Mouse (Mus musculus) forebrain, embryonic 15.5 days (tissue): Measurements from ENCODE around the gene Gm4312. TPM values are rescaled to one million over a fixed set of nuclear protein-coding genes. Genes with fewer than 3 reads are reported as not detected.
"Not testable (repeated sequence)": the region's sequence is repeated elsewhere in the genome, so short reads cannot be mapped to it uniquely, and the experiment has no call there.

ENCODE experiments used
- ATAC-seq: fragments of 200-750 bp; cut with Nextera tagmentation; replicated peaks from 2 replicates; pipeline ENCODE4 v1.8.0; 2017; ENCODE audit warnings: mild to moderate bottlenecking, moderate TSS enrichment, moderate library complexity
- H3K27ac ChIP-seq: fragments of 300-500 bp; sonication (generic); replicated peaks from 2 replicates; pipeline ENCODE4 v1.5.1; 2015; ENCODE audit warnings: mild to moderate bottlenecking, inconsistent platforms
- H3K27me3 ChIP-seq: fragments of 300-500 bp; sonication (generic); 2 replicates; pipeline ENCODE4 v1.6.1; 2015; ENCODE audit warnings: inconsistent platforms
- H3K36me3 ChIP-seq: fragments of 300-500 bp; sonication (generic); 2 replicates; pipeline ENCODE4 v1.6.1; 2015; ENCODE audit warnings: mild to moderate bottlenecking, inconsistent platforms
- H3K4me1 ChIP-seq: fragments of 300-500 bp; sonication (generic); 2 replicates; pipeline ENCODE4 v1.6.1; 2015; ENCODE audit warnings: inconsistent platforms
- H3K4me2 ChIP-seq: fragments of 300-500 bp; sonication (generic); replicated peaks from 2 replicates; pipeline ENCODE4 v1.6.1; 2015; ENCODE audit warnings: mild to moderate bottlenecking, inconsistent platforms
- H3K4me3 ChIP-seq: fragments of 300-500 bp; sonication (generic); 2 replicates; pipeline ENCODE4 v1.5.1; 2015; ENCODE audit warnings: mild to moderate bottlenecking, inconsistent platforms
- H3K9ac ChIP-seq: fragments of 300-500 bp; sonication (generic); replicated peaks from 2 replicates; pipeline ENCODE4 v1.6.1; 2015; ENCODE audit warnings: mild to moderate bottlenecking, inconsistent platforms
- H3K9me3 ChIP-seq: fragments of 300-500 bp; sonication (generic); 2 replicates; pipeline ENCODE4 v1.6.1; 2016; ENCODE audit warnings: inconsistent platforms
- WGBS: fragments of 180-500 bp; shearing (Covaris S2); methylation state at CpG from one replicate; pipeline ENCODE4 v1.1.7; 2015; ENCODE audit warnings: mixed read lengths; 5-methylcytosine and 5-hydroxymethylcytosine counted together
- polyA plus RNA-seq: library from polyadenylated mRNA; unstranded; fragments of >200 nt; fragmentation: Nextera tagmentation; extraction: Ambion mirVana; gene quantifications from 2 replicates; pipeline ENCODE4 v1.2.1, GENCODE M21; 2015

Gene Gm4312
- polyA plus RNA-seq: not detected in 2 replicates

GRCm38 (mm10) chr10:100382460-100382859 is at the start of gene Gm4312:
Gene Gm4312, minus strand, starts transcription at chr10:100382560.
- not testable (repeated sequence) for ATAC-seq, H3K4me2 ChIP-seq, H3K9me3 ChIP-seq, H3K27ac ChIP-seq, H3K36me3 ChIP-seq, H3K27me3 ChIP-seq, H3K4me3 ChIP-seq, H3K9ac ChIP-seq, H3K4me1 ChIP-seq
- no CpG with 5 or more reads among the region's 2 CpGs for WGBS

- Histone ChIP-seq H3K27ac (no peak overlapping the region), H3K4me1 (no peaks in the 10 kb centered on the region), H3K9ac (no peak overlapping the region), H3K27me3 (no peaks in the 10 kb centered on the region), H3K36me3 (no peaks in the 10 kb centered on the region), H3K4me2 (no peak overlapping the region), H3K4me3 (no peak overlapping the region), H3K9me3 (no peaks in the 10 kb centered on the region)
- ATAC-seq: no peak
- 82% methylated on average over 2 of the region's 2 CpGs for WGBS
Observed at GRCm38 (mm10) chr10:100427592-100427991, 45.2 kb upstream of the Gm4312 start.

DNA sequence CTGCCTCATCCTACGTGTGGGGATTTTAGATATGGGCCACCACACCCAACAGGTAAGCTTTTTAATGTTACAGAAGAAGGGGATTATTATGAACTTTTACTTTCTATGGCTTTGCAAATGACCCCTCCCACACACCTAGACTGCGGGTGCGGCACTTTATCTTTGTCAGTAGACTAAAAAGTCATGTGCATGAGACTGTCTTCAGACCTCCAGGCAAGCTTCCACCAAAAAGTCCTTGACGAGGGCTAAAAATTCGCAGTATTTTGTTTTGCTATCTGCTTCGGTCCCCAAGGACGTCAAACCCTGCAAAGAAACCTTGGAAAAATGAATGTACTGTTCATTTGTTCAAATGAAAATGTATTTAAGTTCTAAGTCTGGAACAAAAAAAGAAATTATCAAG is 33.2 kb upstream of the Gm4312 start:
- Histone ChIP-seq H3K9ac (no peak overlapping the region), H3K9me3 (no peaks in the 10 kb centered on the region), H3K36me3 (no peaks in the 10 kb centered on the region), H3K27me3 (no peaks in the 10 kb centered on the region), H3K27ac (no peak overlapping the region), H3K4me3 (no peak overlapping the region), H3K4me2 (no peak overlapping the region), H3K4me1 (no peaks in the 10 kb centered on the region)
- ATAC-seq: no peak
- 92% methylated on average over 7 of the region's 7 CpGs for WGBS

DNA sequence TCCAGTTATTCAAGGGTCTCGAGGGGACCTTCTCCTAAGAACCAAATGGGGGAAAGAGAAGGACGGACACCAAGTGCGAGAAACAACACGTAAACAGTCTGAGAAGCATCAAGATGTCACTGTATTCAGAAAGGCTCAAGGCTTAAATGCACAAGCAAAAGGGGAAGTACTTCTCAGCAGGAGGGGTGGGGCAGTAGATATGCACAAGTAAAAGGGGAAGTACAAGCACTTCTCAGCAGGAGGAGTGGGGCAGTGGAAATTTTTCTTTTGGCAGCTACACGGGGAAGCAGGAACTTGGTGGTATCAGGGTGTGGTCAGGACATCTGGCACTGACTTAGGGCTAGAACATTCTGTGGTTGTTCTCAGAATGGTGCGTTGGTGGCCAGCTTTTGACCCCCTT is 19.9 kb upstream of the Gm4312 start:
- not testable (repeated sequence) for H3K9me3 ChIP-seq, H3K4me3 ChIP-seq, H3K9ac ChIP-seq, H3K36me3 ChIP-seq, H3K4me2 ChIP-seq, ATAC-seq, H3K27ac ChIP-seq, H3K27me3 ChIP-seq, H3K4me1 ChIP-seq
- WGBS: 92% methylated on average over 6 of the region's 6 CpGs

- H3K9ac ChIP-seq, H3K4me2 ChIP-seq, H3K27ac ChIP-seq, H3K4me3 ChIP-seq, H3K4me1 ChIP-seq, H3K36me3 ChIP-seq, H3K9me3 ChIP-seq, ATAC-seq, H3K27me3 ChIP-seq: not testable (repeated sequence)
- WGBS: no CpG with 5 or more reads among the region's 3 CpGs
Observed at GRCm38 (mm10) chr10:100361038-100361437, 21.3 kb downstream of the Gm4312 start, which contains the start of gene Gm4307. Gene Gm4307, plus strand, starts transcription at chr10:100361338.

- WGBS: 81% methylated on average over 2 of the region's 2 CpGs
- not testable (repeated sequence) for H3K27me3 ChIP-seq, H3K4me2 ChIP-seq, H3K9me3 ChIP-seq, H3K4me3 ChIP-seq, H3K9ac ChIP-seq, H3K4me1 ChIP-seq, H3K27ac ChIP-seq, H3K36me3 ChIP-seq, ATAC-seq
Observed at GRCm38 (mm10) chr10:100356841-100357240, 25.5 kb downstream of the Gm4312 start.

- H3K36me3 ChIP-seq, ATAC-seq, H3K27ac ChIP-seq, H3K9ac ChIP-seq, H3K9me3 ChIP-seq, H3K4me3 ChIP-seq, H3K4me2 ChIP-seq, H3K4me1 ChIP-seq, H3K27me3 ChIP-seq: not testable (repeated sequence)
- no CpG with 5 or more reads among the region's 3 CpGs for WGBS
Observed at GRCm38 (mm10) chr10:100350793-100351192, 31.6 kb downstream of the Gm4312 start, which contains the start of gene Gm4305. Gene Gm4305, plus strand, starts transcription at chr10:100351093.

DNA sequence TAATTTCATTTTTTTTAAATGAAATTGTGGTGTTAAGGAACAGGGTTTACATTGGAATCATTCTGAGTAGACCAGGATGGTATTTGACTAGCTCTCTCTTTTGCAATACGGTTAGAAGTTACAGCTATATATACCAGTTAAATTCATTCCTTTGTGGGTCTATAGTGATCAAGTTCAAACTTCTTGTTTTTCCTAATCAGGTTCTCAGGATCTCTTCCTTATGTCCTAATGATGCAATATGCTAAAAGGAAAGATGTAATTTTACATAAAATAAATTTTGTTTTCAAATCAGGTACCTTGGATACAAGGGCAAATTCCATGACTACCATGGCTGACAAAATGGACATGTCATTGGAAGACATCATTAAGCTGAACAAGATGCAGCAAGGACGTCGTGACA is 36.7 kb downstream of the Gm4312 start, which contains the start of gene Gm4303:
TSS of gene Gm4303 (plus strand) at position 301 of the 400 bp plus-strand sequence.
- not testable (repeated sequence) for H3K4me3 ChIP-seq, H3K9ac ChIP-seq, ATAC-seq, H3K9me3 ChIP-seq, H3K27ac ChIP-seq, H3K4me2 ChIP-seq, H3K36me3 ChIP-seq, H3K4me1 ChIP-seq, H3K27me3 ChIP-seq
- no CpG with 5 or more reads among the region's 3 CpGs for whole genome bisulfite sequencing

- not testable (repeated sequence) for H3K9ac ChIP-seq, H3K9me3 ChIP-seq, H3K36me3 ChIP-seq, H3K4me2 ChIP-seq, ATAC-seq, H3K4me1 ChIP-seq, H3K27me3 ChIP-seq, H3K27ac ChIP-seq, H3K4me3 ChIP-seq
- no CpG with 5 or more reads among the region's 3 CpGs for WGBS
Observed at GRCm38 (mm10) chr10:100340536-100340935, 41.8 kb downstream of the Gm4312 start, which contains the start of gene Gm4302. Gene Gm4302, plus strand, starts transcription at chr10:100340836.

DNA sequence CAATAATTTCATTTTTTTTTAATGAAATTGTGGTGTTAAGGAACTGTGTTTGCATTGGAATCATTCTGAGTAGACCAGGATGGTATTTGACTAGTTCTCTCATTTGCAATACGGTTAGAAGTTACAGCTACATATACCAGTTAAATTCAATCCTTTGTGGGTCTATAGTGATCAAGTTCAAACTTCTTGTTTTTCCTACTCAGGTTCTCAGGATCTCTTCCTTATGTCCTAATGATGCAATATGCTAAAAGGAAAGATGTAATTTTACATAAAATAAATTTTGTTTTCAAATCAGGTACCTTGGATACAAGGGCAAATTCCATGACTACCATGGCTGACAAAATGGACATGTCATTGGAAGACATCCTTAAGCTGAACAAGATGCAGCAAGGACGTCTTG is 47.0 kb downstream of the Gm4312 start, which contains the start of gene Gm4301:
TSS of gene Gm4301 (plus strand) at position 301 of the 400 bp plus-strand sequence.
- not testable (repeated sequence) for H3K4me2 ChIP-seq, ATAC-seq, H3K9ac ChIP-seq, H3K4me3 ChIP-seq, H3K27ac ChIP-seq, H3K4me1 ChIP-seq, H3K27me3 ChIP-seq, H3K36me3 ChIP-seq, H3K9me3 ChIP-seq
- WGBS: no CpG with 5 or more reads among the region's 2 CpGs

Other genes starting within 250 kb of the Gm4312 start
- not detected in 2 replicates for gene Gm4301, start 46.9 kb downstream of the Gm4312 start, polyA plus RNA-seq
- not detected in 2 replicates for gene Gm4302, start 41.7 kb downstream of the Gm4312 start, polyA plus RNA-seq
- not detected in 2 replicates for gene Gm4303, start 36.6 kb downstream of the Gm4312 start, polyA plus RNA-seq
- not detected in 2 replicates for gene Gm4305, start 31.5 kb downstream of the Gm4312 start, polyA plus RNA-seq
- gene Gm4307, start 21.2 kb downstream of the Gm4312 start, polyA plus RNA-seq: not detected in 2 replicates
- 9.6 and 10.1 TPM in 2 replicates for gene Tmtc3, start 104.8 kb upstream of the Gm4312 start, polyA plus RNA-seq
- gene Cep290, start 105.0 kb upstream of the Gm4312 start, polyA plus RNA-seq: 6.9 and 7.7 TPM in 2 replicates
- gene 4930430F08Rik, start 207.9 kb upstream of the Gm4312 start, polyA plus RNA-seq: 13.9 and 15.2 TPM in 2 replicates
- not detected in 2 replicates for gene 1700017N19Rik, start 207.9 kb upstream of the Gm4312 start, polyA plus RNA-seq